Mouse (Mus musculus): ENCODE measurements around the gene Mrpl51. TPM values are rescaled to one million over a fixed set of nuclear protein-coding genes. Genes with fewer than 3 reads are reported as not detected.

The Mrpl51 gene
- 19.4 TPM for total RNA-seq (2023)

DNA sequence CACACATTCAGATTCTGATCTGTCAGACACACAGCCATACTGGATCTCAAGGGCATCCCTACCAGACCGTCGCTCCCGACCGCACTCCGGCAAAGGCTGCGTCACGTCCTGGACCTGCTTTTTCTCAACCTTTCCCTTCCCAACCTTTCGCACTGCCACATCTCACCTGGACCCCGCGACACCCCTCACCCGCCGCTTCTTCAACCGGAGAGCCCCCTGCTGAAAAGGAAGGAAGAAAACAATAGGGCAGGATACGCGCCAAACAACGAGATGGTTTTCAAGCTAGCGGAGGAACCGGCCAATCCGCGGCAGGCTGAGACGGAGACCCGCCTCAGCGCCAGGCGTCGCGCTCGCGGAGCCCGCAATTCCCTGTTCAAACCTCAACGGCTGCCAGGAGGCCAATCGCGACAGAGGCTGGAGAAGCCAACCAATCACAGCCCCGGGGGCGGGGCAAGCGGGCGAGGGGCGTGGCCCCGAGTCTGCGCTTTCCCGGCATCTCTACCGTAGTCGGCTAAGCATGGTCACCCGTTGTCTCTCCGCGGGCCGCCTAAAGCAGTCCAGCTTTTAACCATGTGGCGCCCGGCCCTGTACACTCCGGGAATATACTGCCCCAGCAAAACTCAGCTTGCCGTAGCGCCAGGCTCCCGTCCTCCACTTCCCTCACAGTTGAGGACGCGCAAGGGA lies at the start of gene Mrpl51, which contains the start of gene Ncapd2:
Gene Mrpl51, plus strand, starts transcription at position 470 of the 684 bp plus-strand sequence.
Gene Ncapd2, minus strand, starts transcription at position 370 of the 684 bp plus-strand sequence.

DNA sequence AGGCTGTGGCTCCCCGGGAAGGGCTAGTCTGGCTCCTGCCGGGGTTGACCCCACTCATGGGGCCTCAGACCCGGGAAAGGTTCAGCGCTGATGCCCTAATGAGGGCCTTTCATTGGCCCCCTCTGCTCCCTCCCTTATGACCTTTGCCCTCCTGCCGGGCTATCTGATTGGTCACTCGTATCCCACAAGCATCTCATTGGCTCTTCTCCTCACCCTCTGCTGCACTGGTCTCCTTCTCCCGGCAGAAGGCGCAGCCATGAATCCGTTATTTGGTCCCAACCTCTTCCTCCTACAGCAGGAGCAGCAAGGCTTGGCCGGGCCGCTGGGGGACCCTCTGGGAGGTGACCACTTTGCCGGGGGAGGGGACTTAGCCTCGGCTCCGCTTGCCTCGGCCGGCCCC lies 46.6 kb upstream of the Mrpl51 start, which contains the start of gene Iffo1:
Gene Iffo1, plus strand, starts transcription at position 241 of the 400 bp plus-strand sequence.

GRCm38 (mm10) chr6:125166051-125166751 lies 25.4 kb upstream of the Mrpl51 start, which contains the start of gene Gapdh:
Gene Gapdh (minus strand): TSS chr6:125166467.

GRCm38 (mm10) chr6:125215148-125215954 lies 23.8 kb downstream of the Mrpl51 start, which contains the start of gene Vamp1:
Gene Vamp1 (plus strand): TSS chr6:125215551.

GRCm38 (mm10) chr6:125231117-125232044 lies 39.8 kb downstream of the Mrpl51 start, which contains the start of gene Tapbpl:
Gene Tapbpl (minus strand): TSS chr6:125231860.

DNA sequence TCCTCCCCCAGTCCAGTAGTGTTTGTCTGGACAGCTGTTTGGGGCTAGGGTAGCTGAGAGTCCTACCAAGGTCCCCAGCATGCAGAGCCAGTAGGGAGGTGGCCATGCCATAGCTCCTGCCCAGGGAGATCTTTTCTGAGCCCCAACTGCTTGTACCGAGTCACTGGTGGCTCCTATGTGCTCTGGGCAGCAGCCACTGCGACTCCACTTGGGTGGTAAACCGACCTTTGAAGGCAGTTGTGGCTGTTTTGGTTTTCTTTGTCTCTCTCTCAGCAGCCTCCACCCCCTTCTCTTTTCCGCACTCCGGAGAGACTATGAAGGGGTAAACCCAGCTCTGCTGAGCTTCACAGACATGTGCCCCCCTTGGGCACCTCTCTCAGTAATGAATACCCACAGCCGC lies 45.2 kb downstream of the Mrpl51 start, which contains the start of gene Cd27:
Gene Cd27, minus strand, starts transcription at position 229 of the 400 bp plus-strand sequence.

Other genes starting within 250 kb of the Mrpl51 start
- gene Cops7a, start 226.3 kb upstream of the Mrpl51 start, total RNA-seq (2023): 40.5 TPM
- 1.1 TPM for gene Pianp, start 195.1 kb upstream of the Mrpl51 start, total RNA-seq (2023)
- 79.4 TPM for gene Zfp384, start 182.7 kb upstream of the Mrpl51 start, total RNA-seq (2023)
- 72.1 TPM for gene Ing4, start 152.0 kb upstream of the Mrpl51 start, total RNA-seq (2023)
- gene Acrbp, start 142.1 kb upstream of the Mrpl51 start, total RNA-seq (2023): 10.1 TPM
- gene Lpar5, start 123.9 kb upstream of the Mrpl51 start, total RNA-seq (2023): 12.8 TPM
- gene Chd4, start 95.8 kb upstream of the Mrpl51 start, total RNA-seq (2023): 269 TPM
- 31.9 TPM for gene Nop2, start 59.9 kb upstream of the Mrpl51 start, total RNA-seq (2023)
- 32.4 TPM for gene Iffo1, start 46.6 kb upstream of the Mrpl51 start, total RNA-seq (2023)
- gene Gapdh, start 25.3 kb upstream of the Mrpl51 start, total RNA-seq (2023): 445 TPM
- 28.7 TPM for gene Ncapd2, start 100 bp upstream of the Mrpl51 start, total RNA-seq (2023)
- 95.8 TPM for gene Vamp1, start 23.8 kb downstream of the Mrpl51 start, total RNA-seq (2023)
- 29.7 TPM for gene Tapbpl, start 40.1 kb downstream of the Mrpl51 start, total RNA-seq (2023)
- gene Cd27, start 45.2 kb downstream of the Mrpl51 start, total RNA-seq (2023): 174 TPM
- gene Tuba3a, start 94.2 kb downstream of the Mrpl51 start, total RNA-seq (2023): not detected
- gene Ltbr, start 122.1 kb downstream of the Mrpl51 start, total RNA-seq (2023): 0.88 TPM
- not detected for gene Scnn1a, start 128.9 kb downstream of the Mrpl51 start, total RNA-seq (2023)
- gene Tnfrsf1a, start 157.6 kb downstream of the Mrpl51 start, total RNA-seq (2023): 71.1 TPM
- gene Plekhg6, start 189.0 kb downstream of the Mrpl51 start, total RNA-seq (2023): not detected